Mouse (Mus musculus) stomach, postnatal 0 days (tissue): Measurements from ENCODE around the gene Trat1. TPM values are rescaled to one million over a fixed set of nuclear protein-coding genes. Genes with fewer than 3 reads are reported as not detected.

Source experiments
- ATAC-seq: fragments of 200-750 bp; cut with Nextera tagmentation; 2 replicates; pipeline ENCODE4 v1.8.0; 2017; ENCODE audit not compliant: low FRiP score, low TSS enrichment
- DNase-seq: peaks from one replicate; pipeline ENCODE4 v3.0.0-alpha.2; 2016; ENCODE audit warnings: low spot score
- H3K27ac ChIP-seq: fragments of 300-500 bp; sonication (generic); replicated peaks from 2 replicates; pipeline ENCODE4 v1.5.1; 2014; ENCODE audit warnings: mild to moderate bottlenecking, control low read depth
- H3K27me3 ChIP-seq: fragments of 300-500 bp; sonication (generic); 2 replicates; pipeline ENCODE4 v1.6.1; 2014; ENCODE audit warnings: low read length; ENCODE audit not compliant: control insufficient read depth, insufficient read depth
- H3K36me3 ChIP-seq: fragments of 300-500 bp; sonication (generic); 2 replicates; pipeline ENCODE4 v1.6.1; 2014; ENCODE audit warnings: low read length, mixed read lengths; ENCODE audit not compliant: control insufficient read depth, insufficient read depth
- H3K4me1 ChIP-seq: fragments of 300-500 bp; sonication (generic); replicated peaks from 2 replicates; pipeline ENCODE4 v1.6.1; 2014; ENCODE audit warnings: antibody characterized with exemption; ENCODE audit not compliant: control insufficient read depth, insufficient read depth
- H3K4me2 ChIP-seq: fragments of 300-500 bp; sonication (generic); replicated peaks from 2 replicates; pipeline ENCODE4 v1.6.1; 2014; ENCODE audit warnings: low read depth, mild to moderate bottlenecking, control low read depth, moderate library complexity
- H3K4me3 ChIP-seq: fragments of 300-500 bp; sonication (generic); 2 replicates; pipeline ENCODE4 v1.5.1; 2014; ENCODE audit warnings: low read depth, low read length, control low read depth
- H3K9ac ChIP-seq: fragments of 300-500 bp; sonication (generic); 2 replicates; pipeline ENCODE4 v1.6.1; 2014; ENCODE audit warnings: mild to moderate bottlenecking, low read length, control low read depth, mixed read lengths
- H3K9me3 ChIP-seq: fragments of 300-500 bp; sonication (generic); 2 replicates; pipeline ENCODE4 v1.6.1; 2016; ENCODE audit warnings: low read length; ENCODE audit not compliant: control insufficient read depth
- CTCF ChIP-seq: IDR thresholded peaks from 2 replicates; pipeline ENCODE4 v1.5.1; 2016; ENCODE audit warnings: antibody characterized with exemption, low read depth, mild to moderate bottlenecking, moderate library complexity
- EP300 ChIP-seq: optimal IDR thresholded peaks from 2 replicates; pipeline ENCODE3; 2016; ENCODE audit warnings: antibody characterized with exemption
- WGBS: fragments of 180-500 bp; shearing (Covaris S2); extraction: QIAGEN DNeasy Blood & Tissue Kit; methylation state at CpG from one replicate; pipeline ENCODE4 v1.1.7; 2014; 5-methylcytosine and 5-hydroxymethylcytosine counted together
- polyA plus RNA-seq: library from polyadenylated mRNA; unstranded; fragments of >200 nt; fragmentation: Nextera tagmentation; extraction: Ambion mirVana; gene quantifications from 2 replicates; pipeline ENCODE4 v1.2.1, GENCODE M21; 2015

The Trat1 gene
- polyA plus RNA-seq, 1 experiment from 2014 or later, result not detected

GRCm38 (mm10) chr16:48777254-48777653 is 5.4 kb upstream of the Trat1 start:
- no peak overlapping the region for H3K9ac ChIP-seq
- no peak overlapping the region for H3K4me3 ChIP-seq
- no peak overlapping the region for H3K27ac ChIP-seq
- no peaks in the 10 kb centered on the region for H3K4me1 ChIP-seq
- WGBS, result 62% methylated on average over 2 of the region's 2 CpGs
- no peak for TF ChIP-seq EP300
- TF ChIP-seq CTCF, result peak; percentile 45
- no peaks in the 10 kb centered on the region for H3K36me3 ChIP-seq
- no peaks in the 10 kb centered on the region for H3K27me3 ChIP-seq
- no peaks in the 10 kb centered on the region for H3K9me3 ChIP-seq
- H3K4me2 ChIP-seq, result no peak overlapping the region
- no peak for DNase-seq
- ATAC-seq, result no peak

GRCm38 (mm10) chr16:48769183-48769582 is 2.6 kb downstream of the Trat1 start:
- no peaks in the 10 kb centered on the region for H3K27me3 ChIP-seq
- TF ChIP-seq EP300 (no peak), CTCF (no peak)
- ATAC-seq (no peak), DNase-seq (no peak)
- H3K4me2 ChIP-seq, result no peak overlapping the region
- no peak overlapping the region for H3K9ac ChIP-seq
- WGBS, result 88% methylated on average over 3 of the region's 3 CpGs
- H3K4me1 ChIP-seq, result no peaks in the 10 kb centered on the region
- H3K27ac ChIP-seq, result no peak overlapping the region
- no peak overlapping the region for H3K4me3 ChIP-seq
- no peaks in the 10 kb centered on the region for H3K9me3 ChIP-seq
- no peaks in the 10 kb centered on the region for H3K36me3 ChIP-seq

GRCm38 (mm10) chr16:48760643-48761481 is 11.0 kb downstream of the Trat1 start:
- Histone ChIP-seq H3K27ac (no peak overlapping the region), H3K9me3 (no peaks in the 10 kb centered on the region), H3K4me2 (no peak overlapping the region), H3K27me3 (no peaks in the 10 kb centered on the region), H3K4me1 (no peaks in the 10 kb centered on the region), H3K9ac (no peak overlapping the region), H3K4me3 (no peak overlapping the region), H3K36me3 (no peaks in the 10 kb centered on the region)
- TF ChIP-seq EP300 (no peak), CTCF (no peak)
- no peak for ATAC-seq
- 79% methylated on average over 17 of the region's 17 CpGs for WGBS
- DNase-seq, result no peak

GRCm38 (mm10) chr16:48750145-48750827 is 21.5 kb downstream of the Trat1 start:
- ATAC-seq, result no peak
- no peaks in the 10 kb centered on the region for H3K27me3 ChIP-seq
- WGBS, result 15% methylated on average over 26 of the region's 26 CpGs
- no peak overlapping the region for H3K27ac ChIP-seq
- H3K9me3 ChIP-seq, result no peaks in the 10 kb centered on the region
- no peaks in the 10 kb centered on the region for H3K36me3 ChIP-seq
- H3K4me3 ChIP-seq, result no peak overlapping the region
- DNase-seq, result no peak
- peak overlapping the region; percentile 27; the same call in 1 of the 2 replicates for H3K4me2 ChIP-seq
- TF ChIP-seq CTCF, result no peak
- TF ChIP-seq EP300, result no peak
- H3K9ac ChIP-seq, result no peak overlapping the region
- H3K4me1 ChIP-seq, result no peaks in the 10 kb centered on the region

- H3K27ac ChIP-seq, result no peak overlapping the region
- no peaks in the 10 kb centered on the region for H3K36me3 ChIP-seq
- no peak for DNase-seq
- H3K27me3 ChIP-seq, result no peaks in the 10 kb centered on the region
- 52% methylated on average over 2 of the region's 2 CpGs for WGBS
- TF ChIP-seq CTCF (no peak), EP300 (no peak)
- no peak for ATAC-seq
- no peaks in the 10 kb centered on the region for H3K9me3 ChIP-seq
- H3K4me2 ChIP-seq, result no peak overlapping the region
- H3K4me3 ChIP-seq, result no peak overlapping the region
- no peak overlapping the region for H3K9ac ChIP-seq
- no peaks in the 10 kb centered on the region for H3K4me1 ChIP-seq
These were observed 26.4 kb downstream of the Trat1 start for GRCm38 (mm10) chr16:48745418-48745817.

GRCm38 (mm10) chr16:48745011-48745410 is 26.8 kb downstream of the Trat1 start:
- Histone ChIP-seq H3K4me1 (no peaks in the 10 kb centered on the region), H3K4me2 (no peak overlapping the region), H3K9me3 (no peaks in the 10 kb centered on the region), H3K4me3 (no peak overlapping the region), H3K36me3 (no peaks in the 10 kb centered on the region), H3K9ac (no peak overlapping the region), H3K27ac (no peak overlapping the region), H3K27me3 (no peaks in the 10 kb centered on the region)
- no peak for DNase-seq
- TF ChIP-seq EP300, result no peak
- no peak for TF ChIP-seq CTCF
- ATAC-seq, result no peak
- 73% methylated on average over 2 of the region's 2 CpGs for WGBS
